Mouse (Mus musculus) adrenal gland, postnatal 14 days (tissue): Measurements from ENCODE around the gene Cdh10. TPM values are rescaled to one million over a fixed set of nuclear protein-coding genes. Genes with fewer than 3 reads are reported as not detected.

ENCODE experiments used
- DNase-seq: peaks from one replicate; pipeline ENCODE4 v3.0.0; 2021; ENCODE audit warnings: mixed read lengths
- long read RNA-seq, 2 experiments: library from polyadenylated mRNA; stranded (forward); transcript quantifications; one replicate each; pipeline ENCODE4 v2.0.0; 2021
- total RNA-seq: library from RNA; stranded (reverse); gene quantifications from 2 replicates; pipeline ENCODE4 v1.2.3, GENCODE M21; 2021

Gene Cdh10
- total RNA-seq, result 0.33 and 0.34 TPM in 2 replicates
- long read RNA-seq, experiment 1, result 0 reads
- long read RNA-seq, experiment 2, result 0 reads

- DNase-seq, result peak; percentile 35
Measured at GRCm38 (mm10) chr15:18818185-18818973, at the start of gene Cdh10. TSS of gene Cdh10 (plus strand) at chr15:18818947.

GRCm38 (mm10) chr15:18809148-18809827 lies 9.5 kb upstream of the Cdh10 start:
- no peak for DNase-seq

GRCm38 (mm10) chr15:18817707-18818106 lies 1.0 kb upstream of the Cdh10 start:
- no peak for DNase-seq

GRCm38 (mm10) chr15:18820226-18820625 lies 1.5 kb downstream of the Cdh10 start:
- DNase-seq, result no peak

GRCm38 (mm10) chr15:18821114-18821756 lies 2.5 kb downstream of the Cdh10 start:
- peak; percentile 85 for DNase-seq

- DNase-seq, result no peak
Measured at GRCm38 (mm10) chr15:18823420-18823819, 4.7 kb downstream of the Cdh10 start.

GRCm38 (mm10) chr15:18832263-18832662 lies 13.5 kb downstream of the Cdh10 start:
- DNase-seq, result peak; percentile 62

- no peak for DNase-seq
Measured at GRCm38 (mm10) chr15:18841769-18842168, 23.0 kb downstream of the Cdh10 start.

GRCm38 (mm10) chr15:18844807-18845206 lies 26.1 kb downstream of the Cdh10 start:
- DNase-seq, result no peak

GRCm38 (mm10) chr15:18850497-18850896 lies 31.8 kb downstream of the Cdh10 start:
- DNase-seq, result no peak

- no peak for DNase-seq
Measured at GRCm38 (mm10) chr15:18858135-18858534, 39.4 kb downstream of the Cdh10 start.

- DNase-seq, result no peak
Measured at GRCm38 (mm10) chr15:18869871-18870270, 51.1 kb downstream of the Cdh10 start.

- DNase-seq, result no peak
Measured at GRCm38 (mm10) chr15:18881467-18881866, 62.7 kb downstream of the Cdh10 start.

- no peak for DNase-seq
Measured at GRCm38 (mm10) chr15:18886673-18887072, 67.9 kb downstream of the Cdh10 start.

GRCm38 (mm10) chr15:18888912-18889311 lies 70.2 kb downstream of the Cdh10 start:
- DNase-seq, result no peak

GRCm38 (mm10) chr15:18890358-18890757 lies 71.6 kb downstream of the Cdh10 start:
- no peak for DNase-seq

GRCm38 (mm10) chr15:18900776-18901175 lies 82.0 kb downstream of the Cdh10 start:
- no peak for DNase-seq

GRCm38 (mm10) chr15:18904131-18904530 lies 85.4 kb downstream of the Cdh10 start:
- DNase-seq, result no peak

GRCm38 (mm10) chr15:18910612-18911011 lies 91.9 kb downstream of the Cdh10 start:
- no peak for DNase-seq

GRCm38 (mm10) chr15:18925392-18926117 lies 106.8 kb downstream of the Cdh10 start:
- no peak for DNase-seq

GRCm38 (mm10) chr15:18926964-18927363 lies 108.2 kb downstream of the Cdh10 start:
- no peak for DNase-seq

GRCm38 (mm10) chr15:18952266-18952665 lies 133.5 kb downstream of the Cdh10 start:
- DNase-seq, result no peak
